Mouse (Mus musculus): ENCODE results near the gene Insm2. TPM values are rescaled to one million over a fixed set of nuclear protein-coding genes. Genes with fewer than 3 reads are reported as not detected.

Gene Insm2
- polyA plus RNA-seq, 1 experiment from 2014 or later: 0.10 TPM

DNA sequence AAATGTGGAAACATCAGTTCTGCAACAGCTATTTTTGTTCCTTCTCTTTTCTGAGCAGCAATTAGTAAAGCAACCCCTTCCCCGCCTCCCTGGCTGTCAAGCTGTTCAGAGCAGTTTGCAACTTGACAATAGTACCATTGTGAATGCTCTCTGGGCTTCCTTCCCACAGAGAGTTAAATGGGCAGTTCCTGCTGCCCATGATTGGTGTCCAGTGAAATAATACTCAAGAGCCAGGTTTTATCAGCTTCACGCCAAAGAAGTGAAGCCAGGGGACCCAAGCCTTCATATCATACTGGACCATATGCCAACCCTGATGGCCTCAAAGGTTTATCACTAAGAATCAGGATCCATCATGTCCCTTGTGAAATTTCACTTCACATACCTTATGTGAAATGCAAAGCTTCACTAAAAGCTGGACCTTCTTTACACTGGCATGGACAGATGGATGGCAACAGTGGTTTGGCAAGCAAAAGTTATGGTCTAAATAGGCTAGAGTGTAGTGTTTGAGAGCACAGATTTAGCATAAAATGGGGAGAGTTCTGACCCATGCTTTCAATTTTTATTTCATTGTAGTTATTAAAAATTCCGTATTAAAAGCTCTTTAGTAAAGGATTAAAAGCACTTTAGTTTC is 23.5 kb downstream of the Insm2 start:
- no peak for ATAC-seq
- Histone ChIP-seq H3K9ac (replicated peaks; ENCODE audit: low read depth) (no peak overlapping the region), H3K9me3 (ENCODE audit: low read length) (no peaks in the 10 kb centered on the region), H3K27ac (ENCODE audit: low read length) (no peak overlapping the region), H3K27me3 (replicated peaks; ENCODE audit: insufficient read depth, low read length) (no peaks in the 10 kb centered on the region), H3K4me3 (ENCODE audit: low read depth, low read length) (no peak overlapping the region), H3K36me3 (ENCODE audit: insufficient read depth, low read length) (no peaks in the 10 kb centered on the region), H3K4me1 (ENCODE audit: insufficient read depth, low read depth, low read length) (no peaks in the 10 kb centered on the region), H3K4me2 (replicated peaks; ENCODE audit: low read depth, low read length) (no peak overlapping the region)
- TF ChIP-seq EP300 (IDR thresholded peaks at IDR 0.05) (no peak), CTCF (IDR thresholded peaks at IDR 0.05) (no peak)
- peak; percentile 9 for DNase-seq (ENCODE audit: low spot score)
- WGBS: 61% methylated on average over 3 of the region's 3 CpGs

DNA sequence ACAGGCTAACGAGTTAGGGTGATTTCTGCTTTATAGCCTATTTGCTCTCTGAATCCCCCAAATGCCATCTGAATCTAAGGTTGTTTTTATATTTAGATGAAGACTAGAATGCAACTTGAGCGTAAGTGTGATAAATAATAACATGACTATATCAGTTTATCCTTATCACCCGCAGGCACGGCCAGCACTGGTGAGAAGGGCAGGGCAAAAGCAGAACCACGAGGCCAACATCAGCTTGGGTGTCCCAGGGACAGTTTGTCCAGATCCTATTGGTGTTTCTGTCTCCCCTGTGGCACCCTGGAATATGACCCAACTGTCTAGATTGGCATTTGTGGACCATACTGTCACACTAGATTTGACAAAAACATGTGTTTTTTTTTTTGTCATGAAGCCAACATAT is 24.0 kb downstream of the Insm2 start:
- DNase-seq (ENCODE audit: low spot score) (no peak), ATAC-seq (no peak)
- no peak overlapping the region for H3K4me3 ChIP-seq (ENCODE audit: low read depth, low read length)
- no peaks in the 10 kb centered on the region for H3K4me1 ChIP-seq (ENCODE audit: insufficient read depth, low read depth, low read length)
- H3K4me2 ChIP-seq (replicated peaks; ENCODE audit: low read depth, low read length): no peak overlapping the region
- no peaks in the 10 kb centered on the region for H3K27me3 ChIP-seq (replicated peaks; ENCODE audit: insufficient read depth, low read length)
- 80% methylated on average over 5 of the region's 5 CpGs for WGBS
- no peak overlapping the region for H3K9ac ChIP-seq (replicated peaks; ENCODE audit: low read depth)
- no peaks in the 10 kb centered on the region for H3K9me3 ChIP-seq (ENCODE audit: low read length)
- H3K36me3 ChIP-seq (ENCODE audit: insufficient read depth, low read length): no peaks in the 10 kb centered on the region
- H3K27ac ChIP-seq (ENCODE audit: low read length): no peak overlapping the region
- TF ChIP-seq CTCF (IDR thresholded peaks at IDR 0.05) (no peak), EP300 (IDR thresholded peaks at IDR 0.05) (no peak)

DNA sequence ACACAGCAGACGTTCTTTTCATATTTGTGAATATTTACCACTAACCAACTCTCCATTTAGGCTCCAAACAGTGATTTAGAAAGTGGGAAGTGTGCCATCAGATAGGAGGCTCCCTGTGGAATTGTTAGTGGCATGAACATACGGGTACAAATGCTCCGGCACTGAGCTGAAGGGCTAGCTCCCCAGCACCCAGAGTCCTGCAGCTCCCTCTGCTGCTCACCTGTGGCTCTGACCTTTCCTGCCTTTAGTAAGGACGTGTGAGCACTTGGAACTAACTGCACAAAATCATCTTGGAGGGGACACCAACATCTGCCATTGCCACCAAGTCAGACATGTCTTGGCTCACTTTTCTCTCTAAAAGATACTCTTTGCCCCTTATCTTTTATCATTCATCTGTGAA is 27.5 kb downstream of the Insm2 start:
- Histone ChIP-seq H3K4me2 (replicated peaks; ENCODE audit: low read depth, low read length) (no peak overlapping the region), H3K27ac (ENCODE audit: low read length) (no peak overlapping the region), H3K36me3 (ENCODE audit: insufficient read depth, low read length) (no peaks in the 10 kb centered on the region), H3K27me3 (replicated peaks; ENCODE audit: insufficient read depth, low read length) (no peaks in the 10 kb centered on the region), H3K4me1 (ENCODE audit: insufficient read depth, low read depth, low read length) (no peaks in the 10 kb centered on the region), H3K9me3 (ENCODE audit: low read length) (no peaks in the 10 kb centered on the region), H3K9ac (replicated peaks; ENCODE audit: low read depth) (no peak overlapping the region), H3K4me3 (ENCODE audit: low read depth, low read length) (no peak overlapping the region)
- 41% methylated on average over 4 of the region's 4 CpGs for WGBS
- no peak for ATAC-seq
- DNase-seq (ENCODE audit: low spot score): peak; percentile 33
- TF ChIP-seq CTCF (IDR thresholded peaks at IDR 0.05) (peak; percentile 66), EP300 (IDR thresholded peaks at IDR 0.05) (no peak)

DNA sequence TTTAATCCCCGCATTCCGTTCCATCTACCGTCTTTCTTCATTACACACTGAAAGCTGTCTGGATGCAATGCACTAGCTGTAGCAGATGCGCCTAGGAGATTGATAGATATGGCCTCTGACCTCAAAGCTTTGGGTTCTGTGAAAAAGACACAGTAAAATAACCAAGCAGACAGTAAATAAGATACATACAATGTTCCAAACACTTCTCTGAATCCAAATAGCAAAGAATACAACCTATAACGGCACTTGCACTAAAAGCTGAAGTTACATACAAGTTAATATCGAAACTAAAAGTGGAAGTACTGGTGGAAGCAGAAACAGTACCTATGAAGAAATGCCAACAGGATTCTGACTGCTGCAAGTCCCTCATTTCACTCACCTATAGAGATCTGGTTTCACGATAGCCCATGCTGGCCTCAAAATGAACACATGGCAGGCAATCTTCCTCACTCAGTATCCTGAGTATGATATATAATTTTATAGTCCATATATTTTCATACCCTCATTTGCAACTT is 48.8 kb downstream of the Insm2 start:
- ATAC-seq (no peak), DNase-seq (ENCODE audit: low spot score) (no peak)
- no peak for TF ChIP-seq EP300 (IDR thresholded peaks at IDR 0.05)
- TF ChIP-seq CTCF (IDR thresholded peaks at IDR 0.05): no peak
- H3K9me3 ChIP-seq (ENCODE audit: low read length): no peaks in the 10 kb centered on the region
- H3K4me2 ChIP-seq (replicated peaks; ENCODE audit: low read depth, low read length): no peak overlapping the region
- WGBS: 88% methylated on average over 7 of the region's 7 CpGs
- no peaks in the 10 kb centered on the region for H3K27me3 ChIP-seq (replicated peaks; ENCODE audit: insufficient read depth, low read length)
- no peaks in the 10 kb centered on the region for H3K4me1 ChIP-seq (ENCODE audit: insufficient read depth, low read depth, low read length)
- H3K27ac ChIP-seq (ENCODE audit: low read length): no peak overlapping the region
- H3K36me3 ChIP-seq (ENCODE audit: insufficient read depth, low read length): no peaks in the 10 kb centered on the region
- H3K4me3 ChIP-seq (ENCODE audit: low read depth, low read length): no peak overlapping the region
- no peak overlapping the region for H3K9ac ChIP-seq (replicated peaks; ENCODE audit: low read depth)

Other genes with a start within 250 kb of the Insm2 start
- gene Psma6, start 215.2 kb upstream of the Insm2 start, polyA plus RNA-seq (2015; fragmentation: Nextera tagmentation; extraction: Ambion mirVana): 281 and 292 TPM in 2 replicates
- gene Nfkbia, start 106.8 kb upstream of the Insm2 start, polyA plus RNA-seq (2015; fragmentation: Nextera tagmentation; extraction: Ambion mirVana): 184 and 297 TPM in 2 replicates
- gene Aldoart2, start 34.2 kb upstream of the Insm2 start, polyA plus RNA-seq (2015; fragmentation: Nextera tagmentation; extraction: Ambion mirVana): not detected in 2 replicates
- 10.9 and 13.3 TPM in 2 replicates for gene Ralgapa1, start 221.7 kb downstream of the Insm2 start, polyA plus RNA-seq (2015; fragmentation: Nextera tagmentation; extraction: Ambion mirVana)
- gene Brms1l, start 236.9 kb downstream of the Insm2 start, polyA plus RNA-seq (2015; fragmentation: Nextera tagmentation; extraction: Ambion mirVana): 24.9 and 25.3 TPM in 2 replicates

Data from lung, postnatal 0 days (tissue).